Mouse (Mus musculus): Measurements from ENCODE around the gene Ergic3.

GRCm38 (mm10) chr2:155959981-155960380, 47.9 kb upstream of the Ergic3 start:
- no peak for TF ChIP-seq CTCF (IDR thresholded peaks at IDR 0.05; ENCODE audit: low read depth)
- TF ChIP-seq EP300 (IDR thresholded peaks at IDR 0.05; ENCODE audit: low read depth): no peak

Measured in liver, postnatal 0 days (tissue).